Mouse (Mus musculus): ENCODE data around the gene Polr2h. TPM values are rescaled to one million over a fixed set of nuclear protein-coding genes. Genes with fewer than 3 reads are reported as not detected.

The Polr2h gene
- polyA plus RNA-seq, 1 experiment, result 104 TPM

- Histone ChIP-seq H3K79me2 (ENCODE audit: control insufficient read depth, insufficient read depth) (peaks cover 17% of the 10 kb centered on the region), H3K4me3 (ENCODE audit: insufficient read depth, poor library complexity, severe bottlenecking) (no peak overlapping the region), H3K79me3 (ENCODE audit: low read depth) (peaks cover 12% of the 10 kb centered on the region), H3K27me3 (ENCODE audit: control insufficient read depth, insufficient read depth, insufficient read length) (no peaks in the 10 kb centered on the region), H3ac (ENCODE audit: control insufficient read depth, insufficient read length, low read depth) (no peak overlapping the region), H3K36me3 (ENCODE audit: control insufficient read depth, insufficient read depth) (peaks cover 23% of the 10 kb centered on the region)
- TF ChIP-seq FOSL1 (IDR thresholded peaks at IDR 0.05; ENCODE audit: insufficient read depth, low read length, poor library complexity, severe bottlenecking) (no peak), USF1 (IDR thresholded peaks at IDR 0.05; ENCODE audit: low read depth) (no peak), CTCF (IDR thresholded peaks at IDR 0.05; ENCODE audit: control insufficient read depth, insufficient read depth, insufficient read length) (no peak), MYOG (IDR thresholded peaks at IDR 0.05; ENCODE audit: control insufficient read depth, extremely low read depth, insufficient read length) (no peak), MAX (IDR thresholded peaks at IDR 0.05) (no peak), MYOD1 (IDR thresholded peaks at IDR 0.05; ENCODE audit: control insufficient read depth, insufficient read length, low read depth) (no peak), CEBPB (IDR thresholded peaks at IDR 0.05; ENCODE audit: low read depth) (no peak)
Measured at GRCm38 (mm10) chr16:20723247-20723646, 5.8 kb downstream of the Polr2h start.

GRCm38 (mm10) chr16:20724338-20724748 lies 6.9 kb downstream of the Polr2h start:
- Histone ChIP-seq H3K79me2 (ENCODE audit: control insufficient read depth, insufficient read depth) (peaks cover 8% of the 10 kb centered on the region), H3K36me3 (ENCODE audit: control insufficient read depth, insufficient read depth) (peaks cover 22% of the 10 kb centered on the region), H3ac (ENCODE audit: control insufficient read depth, insufficient read length, low read depth) (no peak overlapping the region), H3K79me3 (ENCODE audit: low read depth) (peaks cover 4% of the 10 kb centered on the region), H3K27me3 (ENCODE audit: control insufficient read depth, insufficient read depth, insufficient read length) (no peaks in the 10 kb centered on the region), H3K4me3 (ENCODE audit: insufficient read depth, poor library complexity, severe bottlenecking) (no peak overlapping the region)
- TF ChIP-seq MYOG (IDR thresholded peaks at IDR 0.05; ENCODE audit: control insufficient read depth, extremely low read depth, insufficient read length), result no peak
- TF ChIP-seq CEBPB (IDR thresholded peaks at IDR 0.05; ENCODE audit: low read depth), result peak; percentile 84
- TF ChIP-seq CTCF (IDR thresholded peaks at IDR 0.05; ENCODE audit: control insufficient read depth, insufficient read depth, insufficient read length), result peak; percentile 92
- TF ChIP-seq MAX (IDR thresholded peaks at IDR 0.05), result no peak
- TF ChIP-seq MYOD1 (IDR thresholded peaks at IDR 0.05; ENCODE audit: control insufficient read depth, insufficient read length, low read depth), result no peak

- Histone ChIP-seq H3K79me3 (ENCODE audit: low read depth) (no peaks in the 10 kb centered on the region), H3ac (ENCODE audit: control insufficient read depth, insufficient read length, low read depth) (no peak overlapping the region), H3K79me2 (ENCODE audit: control insufficient read depth, insufficient read depth) (no peaks in the 10 kb centered on the region), H3K4me3 (ENCODE audit: insufficient read depth, poor library complexity, severe bottlenecking) (no peak overlapping the region), H3K27me3 (ENCODE audit: control insufficient read depth, insufficient read depth, insufficient read length) (no peaks in the 10 kb centered on the region), H3K36me3 (ENCODE audit: control insufficient read depth, insufficient read depth) (peaks cover 12% of the 10 kb centered on the region)
- no peak for TF ChIP-seq USF1 (IDR thresholded peaks at IDR 0.05; ENCODE audit: low read depth)
- TF ChIP-seq FOSL1 (IDR thresholded peaks at IDR 0.05; ENCODE audit: insufficient read depth, low read length, poor library complexity, severe bottlenecking), result no peak
- no peak for TF ChIP-seq CTCF (IDR thresholded peaks at IDR 0.05; ENCODE audit: control insufficient read depth, insufficient read depth, insufficient read length)
- no peak for TF ChIP-seq MYOD1 (IDR thresholded peaks at IDR 0.05; ENCODE audit: control insufficient read depth, insufficient read length, low read depth)
- TF ChIP-seq MAX (IDR thresholded peaks at IDR 0.05), result no peak
- TF ChIP-seq MYOG (IDR thresholded peaks at IDR 0.05; ENCODE audit: control insufficient read depth, extremely low read depth, insufficient read length), result no peak
- TF ChIP-seq CEBPB (IDR thresholded peaks at IDR 0.05; ENCODE audit: low read depth), result no peak
Measured at GRCm38 (mm10) chr16:20725321-20725720, 7.9 kb downstream of the Polr2h start.

GRCm38 (mm10) chr16:20725750-20726149 lies 8.3 kb downstream of the Polr2h start:
- Histone ChIP-seq H3K27me3 (ENCODE audit: control insufficient read depth, insufficient read depth, insufficient read length) (no peaks in the 10 kb centered on the region), H3K79me2 (ENCODE audit: control insufficient read depth, insufficient read depth) (no peaks in the 10 kb centered on the region), H3K36me3 (ENCODE audit: control insufficient read depth, insufficient read depth) (peaks cover 8% of the 10 kb centered on the region), H3ac (ENCODE audit: control insufficient read depth, insufficient read length, low read depth) (no peak overlapping the region), H3K79me3 (ENCODE audit: low read depth) (no peaks in the 10 kb centered on the region), H3K4me3 (ENCODE audit: insufficient read depth, poor library complexity, severe bottlenecking) (no peak overlapping the region)
- no peak for TF ChIP-seq MYOG (IDR thresholded peaks at IDR 0.05; ENCODE audit: control insufficient read depth, extremely low read depth, insufficient read length)

GRCm38 (mm10) chr16:20726384-20726783 lies 8.9 kb downstream of the Polr2h start:
- peaks cover 7% of the 10 kb centered on the region for H3K36me3 ChIP-seq (ENCODE audit: control insufficient read depth, insufficient read depth)
- H3K27me3 ChIP-seq (ENCODE audit: control insufficient read depth, insufficient read depth, insufficient read length), result no peaks in the 10 kb centered on the region
- no peak overlapping the region for H3ac ChIP-seq (ENCODE audit: control insufficient read depth, insufficient read length, low read depth)
- no peak overlapping the region for H3K4me3 ChIP-seq (ENCODE audit: insufficient read depth, poor library complexity, severe bottlenecking)
- H3K79me3 ChIP-seq (ENCODE audit: low read depth), result no peaks in the 10 kb centered on the region
- TF ChIP-seq FOSL1 (IDR thresholded peaks at IDR 0.05; ENCODE audit: insufficient read depth, low read length, poor library complexity, severe bottlenecking) (no peak), MAX (IDR thresholded peaks at IDR 0.05) (no peak), USF1 (IDR thresholded peaks at IDR 0.05; ENCODE audit: low read depth) (no peak), CEBPB (IDR thresholded peaks at IDR 0.05; ENCODE audit: low read depth) (no peak), MYOG (IDR thresholded peaks at IDR 0.05; ENCODE audit: control insufficient read depth, extremely low read depth, insufficient read length) (no peak)
- no peaks in the 10 kb centered on the region for H3K79me2 ChIP-seq (ENCODE audit: control insufficient read depth, insufficient read depth)

GRCm38 (mm10) chr16:20730293-20730711 lies 12.8 kb downstream of the Polr2h start:
- peaks cover 4% of the 10 kb centered on the region for H3K27me3 ChIP-seq (ENCODE audit: control insufficient read depth, insufficient read depth, insufficient read length)
- no peaks in the 10 kb centered on the region for H3K79me2 ChIP-seq (ENCODE audit: control insufficient read depth, insufficient read depth)
- no peaks in the 10 kb centered on the region for H3K36me3 ChIP-seq (ENCODE audit: control insufficient read depth, insufficient read depth)
- no peak overlapping the region for H3K4me3 ChIP-seq (ENCODE audit: insufficient read depth, poor library complexity, severe bottlenecking)
- no peaks in the 10 kb centered on the region for H3K79me3 ChIP-seq (ENCODE audit: low read depth)
- TF ChIP-seq FOSL1 (IDR thresholded peaks at IDR 0.05; ENCODE audit: insufficient read depth, low read length, poor library complexity, severe bottlenecking) (no peak), MYOD1 (IDR thresholded peaks at IDR 0.05; ENCODE audit: control insufficient read depth, insufficient read length, low read depth) (no peak), CTCF (IDR thresholded peaks at IDR 0.05; ENCODE audit: control insufficient read depth, insufficient read depth, insufficient read length) (no peak), CEBPB (IDR thresholded peaks at IDR 0.05; ENCODE audit: low read depth) (no peak), USF1 (IDR thresholded peaks at IDR 0.05; ENCODE audit: low read depth) (no peak), MYOG (IDR thresholded peaks at IDR 0.05; ENCODE audit: control insufficient read depth, extremely low read depth, insufficient read length) (no peak), MAX (IDR thresholded peaks at IDR 0.05) (no peak)
- H3ac ChIP-seq (ENCODE audit: control insufficient read depth, insufficient read length, low read depth), result no peak overlapping the region

Measured in C2C12 (cell line).